Mouse (Mus musculus): ENCODE measurements around the gene Slc25a10.

- TF ChIP-seq MYOG (IDR thresholded peaks at IDR 0.05; ENCODE audit: control insufficient read depth, extremely low read depth, insufficient read length): no peak
- TF ChIP-seq CTCF (IDR thresholded peaks at IDR 0.05; ENCODE audit: control insufficient read depth, insufficient read depth, insufficient read length): no peak
- no peak for TF ChIP-seq USF1 (IDR thresholded peaks at IDR 0.05; ENCODE audit: low read depth)
These were observed 25.5 kb downstream of the Slc25a10 start for GRCm38 (mm10) chr11:120517147-120517546.
